Mouse (Mus musculus) bone marrow, adult 2 months (tissue): ENCODE measurements around the gene Pdzk1. TPM values are rescaled to one million over a fixed set of nuclear protein-coding genes. Genes with fewer than 3 reads are reported as not detected.

ENCODE experiments used
- H3K27ac ChIP-seq: fragments of 200-500 bp; 2 replicates; pipeline ENCODE4 v1.5.1; 2012; ENCODE audit warnings: low read depth, mild to moderate bottlenecking, control low read depth, inconsistent platforms, low read length; ENCODE audit not compliant: control insufficient read depth, poor library complexity, insufficient read depth
- H3K4me1 ChIP-seq: fragments of 200-500 bp; 2 replicates; pipeline ENCODE4 v1.6.1; 2011; ENCODE audit warnings: low read length; ENCODE audit not compliant: control insufficient read depth, insufficient read depth
- H3K4me3 ChIP-seq: fragments of 200-500 bp; replicated peaks from 2 replicates; pipeline ENCODE3; 2011; ENCODE audit warnings: mild to moderate bottlenecking, low read depth, low read length, control low read depth; ENCODE audit not compliant: control insufficient read depth
- CTCF ChIP-seq: fragments of 200-500 bp; IDR thresholded peaks from 2 replicates; pipeline ENCODE4 v1.5.1; 2011; ENCODE audit warnings: low read length, control low read depth; ENCODE audit not compliant: control insufficient read depth, insufficient read depth
- POLR2A ChIP-seq: fragments of 200-500 bp; IDR thresholded peaks from 2 replicates; pipeline ENCODE4 v1.6.1; 2011; ENCODE audit warnings: low read depth, mild to moderate bottlenecking, control low read depth, low read length, borderline replicate concordance; ENCODE audit not compliant: control insufficient read depth
- WGBS: fragments of 180-500 bp; shearing (Covaris S2); methylation state at CpG from one replicate; pipeline ENCODE4 v1.1.7; 2018; 5-methylcytosine and 5-hydroxymethylcytosine counted together
- polyA plus RNA-seq: library from polyadenylated mRNA; stranded (reverse); fragments of >200 nt; gene quantifications from 2 replicates; pipeline ENCODE4 v1.2.4, GENCODE M21; 2011; ENCODE audit warnings: low replicate concordance; ENCODE audit not compliant: missing spikeins, insufficient read depth, insufficient read length

The Pdzk1 gene
- polyA plus RNA-seq = 8.2 and 8.6 TPM in 2 replicates

DNA sequence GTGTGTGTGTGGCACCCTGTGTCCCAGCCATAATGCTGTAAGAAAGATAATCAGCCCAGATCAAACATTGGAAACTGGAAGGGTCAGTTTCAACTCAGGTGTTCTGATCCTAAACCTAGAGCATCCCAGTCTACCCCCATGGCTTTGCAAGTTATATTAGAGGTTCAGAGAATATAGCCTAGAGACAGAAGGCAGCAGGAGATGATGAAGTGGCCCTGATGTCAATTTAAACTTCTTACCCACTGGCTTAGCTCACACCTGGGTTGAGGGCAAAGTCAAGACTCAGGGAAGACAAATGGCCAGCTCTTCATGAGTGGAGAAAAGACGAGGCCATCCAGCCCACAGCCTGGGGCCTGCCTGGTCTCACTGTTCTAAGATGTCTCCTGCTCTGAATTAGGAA lies at the start of gene Pdzk1, which contains the start of gene Cd160:
Gene Pdzk1, plus strand, starts transcription at position 301 of the 400 bp plus-strand sequence.
Gene Cd160, minus strand, starts transcription at position 368 of the 400 bp plus-strand sequence.
- no peak within 1 kb of the TSS for H3K4me3 ChIP-seq
- H3K27ac ChIP-seq = no peak within 1 kb of the TSS
- 64% methylated on average over 1 of the region's 1 CpGs for WGBS
- TF ChIP-seq CTCF (no peak), POLR2A (no peak)
- H3K4me1 ChIP-seq = no peaks in the 10 kb centered on the region

DNA sequence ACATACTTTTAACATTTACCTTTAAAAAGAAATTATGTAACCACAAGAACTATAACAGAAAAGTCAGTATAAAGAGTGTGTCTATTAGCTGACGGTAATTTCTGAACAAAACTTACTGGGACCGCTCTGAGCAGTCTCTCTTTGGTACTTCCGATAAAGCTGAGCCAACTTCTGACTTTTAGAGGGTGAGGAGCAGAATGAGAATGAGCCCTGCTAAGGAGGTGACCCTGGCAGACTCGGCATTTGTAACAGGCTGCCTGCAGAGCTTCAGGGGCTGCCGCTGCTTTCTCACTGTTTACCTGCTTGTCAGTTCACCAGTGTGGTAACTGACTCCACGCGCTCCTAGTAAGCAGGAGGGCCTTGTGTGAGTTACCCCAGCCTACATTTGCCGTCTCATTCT lies 46.8 kb upstream of the Pdzk1 start:
- Histone ChIP-seq H3K27ac (no peak overlapping the region), H3K4me1 (no peaks in the 10 kb centered on the region; the same call in 1 of the 2 replicates), H3K4me3 (no peak overlapping the region)
- TF ChIP-seq POLR2A (no peak), CTCF (no peak)
- WGBS = 91% methylated on average over 8 of the region's 8 CpGs

DNA sequence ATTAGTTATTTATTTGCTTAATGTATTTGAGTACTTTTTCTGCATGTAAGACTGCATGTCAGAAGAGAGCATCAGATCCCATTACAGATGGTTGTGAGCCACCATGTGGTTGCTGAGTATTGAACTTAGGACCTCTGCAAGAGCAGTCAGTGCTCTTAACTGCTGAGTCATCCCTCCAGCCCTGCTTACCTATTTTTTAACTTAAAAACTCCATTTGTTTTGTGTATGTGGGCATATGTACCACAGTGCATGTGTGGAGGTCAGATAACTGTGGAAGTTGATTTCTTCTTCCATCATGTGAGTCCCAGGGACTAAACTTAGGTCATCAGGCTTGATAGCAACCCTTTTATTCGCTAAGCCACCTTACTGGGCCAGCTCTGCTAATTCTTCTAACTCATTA lies 41.3 kb upstream of the Pdzk1 start:
- Histone ChIP-seq H3K4me3 (no peak overlapping the region), H3K27ac (no peak overlapping the region), H3K4me1 (no peaks in the 10 kb centered on the region)
- TF ChIP-seq POLR2A (no peak), CTCF (no peak)
- WGBS = 62% methylated on average over 1 of the region's 1 CpGs

DNA sequence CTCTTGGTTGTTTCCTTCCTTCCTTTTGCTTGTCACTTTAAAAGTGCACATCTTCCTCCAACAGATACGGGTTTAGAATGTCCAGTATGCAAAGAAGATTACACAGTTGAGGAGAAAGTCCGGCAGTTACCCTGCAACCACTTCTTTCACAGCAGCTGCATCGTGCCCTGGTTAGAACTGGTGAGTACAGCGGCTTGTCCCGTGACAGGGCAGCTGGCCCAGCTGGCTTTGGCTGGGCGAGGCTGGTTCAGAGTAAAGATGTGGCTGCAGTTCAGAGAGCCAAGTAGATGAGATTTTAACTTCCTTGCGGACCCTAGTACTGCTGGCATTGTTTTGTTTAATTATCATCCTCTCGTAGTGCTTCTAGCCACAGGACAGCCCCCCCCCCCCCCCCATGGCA lies 40.6 kb upstream of the Pdzk1 start:
- H3K4me1 ChIP-seq = no peaks in the 10 kb centered on the region
- H3K27ac ChIP-seq = no peak overlapping the region
- WGBS = 79% methylated on average over 8 of the region's 8 CpGs
- no peak overlapping the region for H3K4me3 ChIP-seq
- no peak for TF ChIP-seq CTCF
- no peak for TF ChIP-seq POLR2A

DNA sequence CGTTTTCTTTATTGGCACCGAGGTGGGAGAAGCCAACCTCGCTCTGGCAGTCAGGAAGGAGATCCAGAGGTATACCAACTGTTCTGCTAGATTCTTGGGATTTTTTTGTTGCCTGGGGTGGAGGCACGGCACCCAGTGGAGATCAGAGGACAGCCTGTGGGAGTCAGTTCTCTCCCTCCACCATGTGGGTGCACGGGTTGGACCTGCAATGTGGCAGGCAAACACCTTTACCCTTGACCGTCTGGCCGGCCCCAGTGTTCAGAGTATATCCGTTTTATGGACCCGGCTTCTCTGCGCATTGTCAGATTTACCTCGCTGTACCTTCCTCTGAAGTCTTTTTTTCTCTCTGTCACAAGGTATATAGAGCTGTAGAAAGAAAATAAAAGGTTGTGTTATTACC lies 28.8 kb upstream of the Pdzk1 start:
- H3K4me3 ChIP-seq = no peak overlapping the region
- TF ChIP-seq CTCF (no peak), POLR2A (no peak)
- H3K4me1 ChIP-seq = no peaks in the 10 kb centered on the region
- H3K27ac ChIP-seq = no peak overlapping the region; the same call in 1 of the 2 replicates
- WGBS = 84% methylated on average over 11 of the region's 11 CpGs

DNA sequence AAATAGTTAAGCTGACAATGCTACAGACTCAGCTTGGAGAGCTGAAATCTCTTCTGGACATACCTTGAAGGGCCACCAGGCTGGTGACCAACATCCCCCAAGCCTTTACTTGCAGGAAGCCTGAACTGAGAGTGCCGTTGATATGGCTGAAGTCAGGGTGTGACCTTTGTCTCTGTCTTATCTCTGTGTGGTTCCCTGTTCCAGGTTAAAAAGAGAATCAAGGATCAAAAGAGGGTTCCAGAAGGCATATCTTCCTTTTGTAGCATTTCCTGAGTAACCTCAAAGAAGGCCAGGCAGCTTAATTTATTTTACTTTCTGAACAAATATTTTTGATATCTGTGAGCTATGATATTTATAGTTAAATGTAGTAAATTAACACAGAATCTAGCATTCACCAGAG lies 26.9 kb upstream of the Pdzk1 start:
- no peak overlapping the region for H3K27ac ChIP-seq
- H3K4me1 ChIP-seq = no peaks in the 10 kb centered on the region
- 49% methylated on average over 1 of the region's 1 CpGs for WGBS
- no peak for TF ChIP-seq CTCF
- no peak for TF ChIP-seq POLR2A
- no peak overlapping the region for H3K4me3 ChIP-seq

DNA sequence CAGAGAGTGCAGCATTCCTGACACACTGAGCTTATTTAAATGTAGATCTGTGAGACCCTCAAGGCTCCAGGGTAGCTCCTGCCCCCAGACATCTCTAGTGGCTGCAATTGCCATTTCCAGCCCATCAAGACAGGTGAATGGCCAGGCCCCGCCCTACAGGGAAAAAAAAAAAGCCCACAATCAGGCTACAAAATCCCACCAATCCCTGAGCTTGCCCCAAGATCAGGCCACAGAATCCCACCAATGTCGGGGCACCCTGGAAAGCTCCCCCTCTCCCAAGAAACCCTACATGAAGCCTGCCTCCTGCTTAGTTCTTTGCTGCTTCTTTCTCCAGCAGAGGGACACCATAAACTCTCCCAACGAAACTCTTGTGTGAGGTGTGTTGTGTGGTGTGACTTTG lies 20.9 kb upstream of the Pdzk1 start:
- H3K4me3 ChIP-seq = no peak overlapping the region
- H3K4me1 ChIP-seq = no peaks in the 10 kb centered on the region
- TF ChIP-seq CTCF (no peak), POLR2A (no peak)
- WGBS = 78% methylated on average over 3 of the region's 3 CpGs
- no peak overlapping the region for H3K27ac ChIP-seq

DNA sequence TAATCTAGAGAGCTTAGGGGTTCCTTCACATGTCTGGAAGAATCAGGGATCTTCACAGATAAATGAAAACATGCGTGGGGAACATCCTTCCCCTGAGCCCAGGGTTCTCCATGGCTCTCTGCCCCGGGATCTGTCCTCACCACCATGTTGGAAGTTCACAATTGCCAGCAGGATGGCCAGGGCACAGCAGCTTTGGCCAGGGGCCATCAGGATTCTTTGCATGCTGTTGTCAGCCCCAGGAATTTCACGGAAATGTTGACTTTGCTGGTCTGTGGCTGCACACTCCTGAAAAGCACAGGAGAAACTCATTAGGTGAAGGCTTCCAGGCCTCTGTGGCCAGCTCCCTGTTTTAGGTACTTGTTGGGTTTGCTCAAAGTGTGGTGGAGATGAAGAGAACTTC lies 20.4 kb upstream of the Pdzk1 start:
- TF ChIP-seq POLR2A (no peak), CTCF (no peak)
- Histone ChIP-seq H3K4me1 (no peaks in the 10 kb centered on the region; the same call in 1 of the 2 replicates), H3K27ac (no peak overlapping the region), H3K4me3 (no peak overlapping the region)
- 83% methylated on average over 3 of the region's 3 CpGs for WGBS

DNA sequence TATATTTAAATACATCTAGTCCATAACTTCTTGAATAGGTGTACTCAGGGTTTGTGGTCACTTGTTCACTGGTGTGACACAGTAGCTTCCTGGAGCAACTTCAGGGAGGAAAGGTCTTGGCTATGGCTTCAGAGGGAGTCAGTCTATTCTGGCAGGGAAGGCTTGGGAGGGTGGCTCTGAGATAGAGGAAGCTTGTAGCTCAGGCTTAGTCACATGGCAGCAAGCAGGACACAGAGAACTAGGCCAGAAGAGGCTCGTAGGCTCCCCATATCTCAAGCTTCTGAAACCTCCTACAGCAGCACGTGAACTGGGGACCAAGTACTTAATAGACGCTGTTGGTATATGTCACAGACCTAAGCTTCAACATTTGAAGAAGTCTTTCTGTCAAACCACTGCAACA lies 17.9 kb upstream of the Pdzk1 start:
- Histone ChIP-seq H3K4me3 (no peak overlapping the region), H3K27ac (no peak overlapping the region), H3K4me1 (no peaks in the 10 kb centered on the region; the same call in none of the 2 replicates)
- 68% methylated on average over 3 of the region's 3 CpGs for WGBS
- TF ChIP-seq CTCF = no peak
- TF ChIP-seq POLR2A = no peak
